Mouse (Mus musculus): ENCODE data around the gene Topaz1. TPM values are rescaled to one million over a fixed set of nuclear protein-coding genes. Genes with fewer than 3 reads are reported as not detected.
"Not testable (repeated sequence)": the region's sequence is repeated elsewhere in the genome, so short reads cannot be mapped to it uniquely, and the experiment has no call there.

Gene Topaz1
- polyA plus RNA-seq, 1 experiment: 0.19 TPM

GRCm38 (mm10) chr9:122837216-122837615 lies 90.1 kb downstream of the Topaz1 start:
- Histone ChIP-seq H3K9ac (ENCODE audit: low read depth, poor library complexity, severe bottlenecking) (no peak overlapping the region), H3K9me3 (replicated peaks; ENCODE audit: control insufficient read depth, insufficient read depth, low read length, poor library complexity, severe bottlenecking) (peaks cover 3% of the 10 kb centered on the region), H3K27ac (ENCODE audit: insufficient read depth, low read length) (no peak overlapping the region), H3K4me1 (ENCODE audit: control insufficient read depth, insufficient read depth, low read length) (peaks cover 2% of the 10 kb centered on the region), H3K27me3 (ENCODE audit: control insufficient read depth, insufficient read depth, low read length, poor library complexity, severe bottlenecking) (no peaks in the 10 kb centered on the region), H3K4me3 (ENCODE audit: low read depth, low read length) (no peak overlapping the region), H3K36me3 (ENCODE audit: control insufficient read depth, insufficient read depth, low read length, poor library complexity, severe bottlenecking) (no peaks in the 10 kb centered on the region)
- TF ChIP-seq EP300 (IDR thresholded peaks at IDR 0.05; ENCODE audit: insufficient read depth, low read depth, low read length): no peak
- no peak for TF ChIP-seq POLR2A (IDR thresholded peaks at IDR 0.05; ENCODE audit: insufficient read depth, low read length)
- no peak for TF ChIP-seq CTCF (IDR thresholded peaks at IDR 0.05; ENCODE audit: low read depth, low read length)

- Histone ChIP-seq H3K9ac (ENCODE audit: low read depth, poor library complexity, severe bottlenecking) (no peak overlapping the region), H3K27me3 (ENCODE audit: control insufficient read depth, insufficient read depth, low read length, poor library complexity, severe bottlenecking) (no peaks in the 10 kb centered on the region), H3K4me3 (ENCODE audit: low read depth, low read length) (no peak overlapping the region), H3K36me3 (ENCODE audit: control insufficient read depth, insufficient read depth, low read length, poor library complexity, severe bottlenecking) (no peaks in the 10 kb centered on the region), H3K27ac (ENCODE audit: insufficient read depth, low read length) (no peak overlapping the region), H3K4me1 (ENCODE audit: control insufficient read depth, insufficient read depth, low read length) (peaks cover 2% of the 10 kb centered on the region), H3K9me3 (replicated peaks; ENCODE audit: control insufficient read depth, insufficient read depth, low read length, poor library complexity, severe bottlenecking) (peaks cover 3% of the 10 kb centered on the region)
- TF ChIP-seq EP300 (IDR thresholded peaks at IDR 0.05; ENCODE audit: insufficient read depth, low read depth, low read length) (0 out of 2 replicates have a peak, but pooled peaks have one; percentile 25), POLR2A (IDR thresholded peaks at IDR 0.05; ENCODE audit: insufficient read depth, low read length) (no peak), CTCF (IDR thresholded peaks at IDR 0.05; ENCODE audit: low read depth, low read length) (peak; percentile 88)
Observed at GRCm38 (mm10) chr9:122837680-122838079, 90.5 kb downstream of the Topaz1 start.

- Histone ChIP-seq H3K36me3 (ENCODE audit: control insufficient read depth, insufficient read depth, low read length, poor library complexity, severe bottlenecking) (no peaks in the 10 kb centered on the region), H3K9me3 (replicated peaks; ENCODE audit: control insufficient read depth, insufficient read depth, low read length, poor library complexity, severe bottlenecking) (peaks cover 8% of the 10 kb centered on the region), H3K27ac (ENCODE audit: insufficient read depth, low read length) (no peak within 1 kb of the TSS), H3K9ac (ENCODE audit: low read depth, poor library complexity, severe bottlenecking) (no peak within 1 kb of the TSS), H3K4me1 (ENCODE audit: control insufficient read depth, insufficient read depth, low read length) (peaks cover under 1% of the 10 kb centered on the region), H3K27me3 (ENCODE audit: control insufficient read depth, insufficient read depth, low read length, poor library complexity, severe bottlenecking) (no peaks in the 10 kb centered on the region), H3K4me3 (ENCODE audit: low read depth, low read length) (no peak within 1 kb of the TSS)
- TF ChIP-seq POLR2A (IDR thresholded peaks at IDR 0.05; ENCODE audit: insufficient read depth, low read length): no peak
- no peak for TF ChIP-seq CTCF (IDR thresholded peaks at IDR 0.05; ENCODE audit: low read depth, low read length)
- TF ChIP-seq EP300 (IDR thresholded peaks at IDR 0.05; ENCODE audit: insufficient read depth, low read depth, low read length): no peak
Observed at GRCm38 (mm10) chr9:122843760-122844159, 96.6 kb downstream of the Topaz1 start, which contains the start of gene Gm35549. Gene Gm35549, minus strand, starts transcription at chr9:122844035.

- Histone ChIP-seq H3K4me1 (ENCODE audit: control insufficient read depth, insufficient read depth, low read length) (no peaks in the 10 kb centered on the region), H3K27ac (ENCODE audit: insufficient read depth, low read length) (no peak overlapping the region), H3K9me3 (replicated peaks; ENCODE audit: control insufficient read depth, insufficient read depth, low read length, poor library complexity, severe bottlenecking) (peaks cover 9% of the 10 kb centered on the region; the same call in 1 of the 2 replicates), H3K27me3 (ENCODE audit: control insufficient read depth, insufficient read depth, low read length, poor library complexity, severe bottlenecking) (no peaks in the 10 kb centered on the region), H3K36me3 (ENCODE audit: control insufficient read depth, insufficient read depth, low read length, poor library complexity, severe bottlenecking) (no peaks in the 10 kb centered on the region), H3K4me3 (ENCODE audit: low read depth, low read length) (no peak overlapping the region), H3K9ac (ENCODE audit: low read depth, poor library complexity, severe bottlenecking) (no peak overlapping the region)
- TF ChIP-seq CTCF (IDR thresholded peaks at IDR 0.05; ENCODE audit: low read depth, low read length): no peak
- TF ChIP-seq EP300 (IDR thresholded peaks at IDR 0.05; ENCODE audit: insufficient read depth, low read depth, low read length): no peak
- TF ChIP-seq POLR2A (IDR thresholded peaks at IDR 0.05; ENCODE audit: insufficient read depth, low read length): no peak
Observed at GRCm38 (mm10) chr9:122845621-122846020, 98.5 kb downstream of the Topaz1 start.

- H3K4me1 ChIP-seq (ENCODE audit: control insufficient read depth, insufficient read depth, low read length): no peaks in the 10 kb centered on the region
- no peaks in the 10 kb centered on the region for H3K36me3 ChIP-seq (ENCODE audit: control insufficient read depth, insufficient read depth, low read length, poor library complexity, severe bottlenecking)
- no peaks in the 10 kb centered on the region for H3K27me3 ChIP-seq (ENCODE audit: control insufficient read depth, insufficient read depth, low read length, poor library complexity, severe bottlenecking)
- no peak overlapping the region for H3K9ac ChIP-seq (ENCODE audit: low read depth, poor library complexity, severe bottlenecking)
- H3K27ac ChIP-seq (ENCODE audit: insufficient read depth, low read length): no peak overlapping the region
- TF ChIP-seq POLR2A (IDR thresholded peaks at IDR 0.05; ENCODE audit: insufficient read depth, low read length): no peak
- no peak overlapping the region for H3K4me3 ChIP-seq (ENCODE audit: low read depth, low read length)
- peaks cover 10% of the 10 kb centered on the region; the same call in 1 of the 2 replicates for H3K9me3 ChIP-seq (replicated peaks; ENCODE audit: control insufficient read depth, insufficient read depth, low read length, poor library complexity, severe bottlenecking)
Observed at GRCm38 (mm10) chr9:122846156-122846555, 99.0 kb downstream of the Topaz1 start.

- not testable (repeated sequence) for H3K27ac ChIP-seq (ENCODE audit: insufficient read depth, low read length); H3K9ac ChIP-seq (ENCODE audit: low read depth, poor library complexity, severe bottlenecking); H3K27me3 ChIP-seq (ENCODE audit: control insufficient read depth, insufficient read depth, low read length, poor library complexity, severe bottlenecking); H3K4me3 ChIP-seq (ENCODE audit: low read depth, low read length); H3K36me3 ChIP-seq (ENCODE audit: control insufficient read depth, insufficient read depth, low read length, poor library complexity, severe bottlenecking); H3K4me1 ChIP-seq (ENCODE audit: control insufficient read depth, insufficient read depth, low read length)
- peaks cover 19% of the 10 kb centered on the region for H3K9me3 ChIP-seq (replicated peaks; ENCODE audit: control insufficient read depth, insufficient read depth, low read length, poor library complexity, severe bottlenecking)
Observed at GRCm38 (mm10) chr9:122847811-122848311, 100.7 kb downstream of the Topaz1 start.

Other genes starting within 250 kb of the Topaz1 start
- 8.0 and 11.0 TPM in 2 replicates for gene Tcaim, start 58.2 kb downstream of the Topaz1 start, polyA plus RNA-seq (2011; ENCODE audit: insufficient read depth, insufficient read length, low read depth, missing spikeins)
- gene Gm35549, start 96.7 kb downstream of the Topaz1 start, polyA plus RNA-seq (2011; ENCODE audit: insufficient read depth, insufficient read length, low read depth, missing spikeins): not detected in 2 replicates
- 92.4 and 107 TPM in 2 replicates for gene Zfp445, start 118.7 kb downstream of the Topaz1 start, polyA plus RNA-seq (2011; ENCODE audit: insufficient read depth, insufficient read length, low read depth, missing spikeins)
- 3.1 and 3.6 TPM in 2 replicates for gene Zkscan7, start 138.3 kb downstream of the Topaz1 start, polyA plus RNA-seq (2011; ENCODE audit: insufficient read depth, insufficient read length, low read depth, missing spikeins)
- 15.2 and 18.6 TPM in 2 replicates for gene Zfp105, start 175.7 kb downstream of the Topaz1 start, polyA plus RNA-seq (2011; ENCODE audit: insufficient read depth, insufficient read length, low read depth, missing spikeins)
- gene 1110059G10Rik, start 203.7 kb downstream of the Topaz1 start, polyA plus RNA-seq (2011; ENCODE audit: insufficient read depth, insufficient read length, low read depth, missing spikeins): 19.6 and 22.1 TPM in 2 replicates
- gene Kif15, start 203.7 kb downstream of the Topaz1 start, polyA plus RNA-seq (2011; ENCODE audit: insufficient read depth, insufficient read length, low read depth, missing spikeins): 192 and 204 TPM in 2 replicates